Mouse (Mus musculus): ENCODE data around the gene Prdm16. TPM values are rescaled to one million over a fixed set of nuclear protein-coding genes. Genes with fewer than 3 reads are reported as not detected.

Gene Prdm16
- polyA plus RNA-seq, 1 experiment: not detected

DNA sequence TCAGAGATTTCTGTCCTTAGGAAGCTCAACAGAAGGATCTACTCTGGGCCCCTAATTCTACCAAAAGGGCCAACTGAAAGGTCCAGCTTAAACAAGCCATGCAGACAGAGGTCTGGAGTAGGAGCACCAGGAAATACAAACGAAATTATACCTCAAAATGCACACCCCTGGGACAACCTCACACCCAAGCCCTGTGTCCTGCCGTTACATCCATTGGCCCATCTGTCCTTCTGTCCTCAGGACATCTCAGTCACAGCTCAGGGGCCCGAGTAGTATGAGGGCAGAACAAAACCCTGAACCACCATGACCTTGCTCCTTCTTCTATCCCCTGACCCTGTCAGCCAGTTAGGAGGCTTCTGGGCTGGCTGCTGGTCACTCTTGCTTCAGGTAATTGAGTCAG is 2.7 kb downstream of the Prdm16 start:
- Histone ChIP-seq H3K9me3 (no peaks in the 10 kb centered on the region; the same call in 1 of the 2 replicates), H3K4me1 (peaks cover 22% of the 10 kb centered on the region), H3K4me3 (replicated peaks) (no peak overlapping the region), H3K27me3 (replicated peaks) (peaks cover 89% of the 10 kb centered on the region), H3K36me3 (replicated peaks; ENCODE audit: low read length) (no peaks in the 10 kb centered on the region)
- TF ChIP-seq GATA1 (IDR thresholded peaks at IDR 0.05; ENCODE audit: borderline replicate concordance, low read length) (no peak), FLI1 (IDR thresholded peaks at IDR 0.05; ENCODE audit: low read length) (no peak)

DNA sequence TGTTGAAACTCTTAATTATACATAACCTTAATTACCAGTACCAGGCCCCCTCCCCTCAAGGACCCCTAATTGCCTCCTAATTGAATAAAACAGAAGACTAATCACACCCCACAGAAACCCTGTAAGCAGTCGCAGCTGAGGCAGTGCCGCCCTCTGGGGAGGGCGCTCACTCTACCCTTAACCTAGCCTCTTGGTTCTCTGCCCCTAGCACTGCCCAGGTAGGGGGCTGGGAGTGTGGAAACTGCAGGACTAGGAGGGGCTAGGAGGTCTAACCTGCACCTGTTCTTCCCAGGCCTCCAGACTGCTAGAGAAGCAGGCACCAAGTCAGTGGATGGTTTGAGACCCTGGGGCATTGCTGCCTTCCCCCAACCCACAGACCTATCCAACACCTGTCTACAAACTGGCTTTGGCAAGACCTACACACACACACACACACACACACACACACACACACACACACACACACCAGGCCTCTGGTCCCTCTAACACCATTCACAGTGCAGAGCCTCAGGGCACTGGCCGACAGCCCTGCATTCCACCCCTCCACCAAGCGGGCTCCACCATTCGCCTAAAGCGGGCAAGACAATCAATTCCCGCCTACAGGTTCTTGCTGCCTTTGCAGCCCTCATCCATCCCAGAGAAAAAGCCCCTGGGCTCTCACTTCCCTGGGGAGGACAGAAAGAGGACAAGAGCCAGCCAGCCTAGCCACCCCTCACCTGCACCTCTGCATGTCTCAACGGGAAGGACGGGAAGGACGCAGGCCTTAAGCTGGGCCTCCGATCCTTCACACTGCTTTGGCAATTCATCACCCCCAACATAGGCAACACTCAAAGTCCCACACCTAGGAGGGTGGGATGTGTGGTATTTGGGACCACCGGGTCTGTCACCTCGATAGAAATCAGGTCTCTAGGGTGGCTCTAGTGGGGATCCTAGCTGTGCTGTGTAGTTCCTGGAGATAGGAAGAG is 3.6 kb downstream of the Prdm16 start:
- no peaks in the 10 kb centered on the region for H3K36me3 ChIP-seq (replicated peaks; ENCODE audit: low read length)
- peaks cover 22% of the 10 kb centered on the region for H3K4me1 ChIP-seq
- no peak overlapping the region for H3K4me3 ChIP-seq (replicated peaks)
- H3K27me3 ChIP-seq (replicated peaks): peaks cover 88% of the 10 kb centered on the region
- no peaks in the 10 kb centered on the region; the same call in 1 of the 2 replicates for H3K9me3 ChIP-seq
- TF ChIP-seq GATA1 (IDR thresholded peaks at IDR 0.05; ENCODE audit: borderline replicate concordance, low read length) (no peak), FLI1 (IDR thresholded peaks at IDR 0.05; ENCODE audit: low read length) (no peak)

DNA sequence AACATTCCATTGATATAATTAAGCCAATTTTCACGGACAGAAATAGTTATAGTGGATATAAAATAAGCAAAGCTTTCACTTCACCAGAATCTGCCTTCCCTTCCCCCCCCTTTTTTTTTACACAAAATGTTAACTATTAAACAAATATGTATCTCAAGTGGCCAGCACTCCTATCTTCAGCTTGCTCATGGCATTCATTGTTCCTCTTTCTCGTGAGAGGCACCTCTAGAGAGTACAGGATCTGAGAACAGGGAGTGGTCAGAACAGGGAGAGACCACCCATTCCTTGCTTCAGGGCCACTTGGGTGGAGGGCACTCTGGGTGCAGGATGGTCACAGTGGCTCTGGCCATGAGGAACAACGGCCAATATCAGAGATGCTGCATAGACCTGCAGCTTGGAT is 5.9 kb downstream of the Prdm16 start:
- H3K4me3 ChIP-seq (replicated peaks): no peak overlapping the region
- no peaks in the 10 kb centered on the region for H3K36me3 ChIP-seq (replicated peaks; ENCODE audit: low read length)
- H3K27me3 ChIP-seq (replicated peaks): peaks cover 86% of the 10 kb centered on the region
- TF ChIP-seq GATA1 (IDR thresholded peaks at IDR 0.05; ENCODE audit: borderline replicate concordance, low read length): no peak
- TF ChIP-seq FLI1 (IDR thresholded peaks at IDR 0.05; ENCODE audit: low read length): no peak
- peaks cover 10% of the 10 kb centered on the region for H3K4me1 ChIP-seq
- no peaks in the 10 kb centered on the region; the same call in 1 of the 2 replicates for H3K9me3 ChIP-seq

DNA sequence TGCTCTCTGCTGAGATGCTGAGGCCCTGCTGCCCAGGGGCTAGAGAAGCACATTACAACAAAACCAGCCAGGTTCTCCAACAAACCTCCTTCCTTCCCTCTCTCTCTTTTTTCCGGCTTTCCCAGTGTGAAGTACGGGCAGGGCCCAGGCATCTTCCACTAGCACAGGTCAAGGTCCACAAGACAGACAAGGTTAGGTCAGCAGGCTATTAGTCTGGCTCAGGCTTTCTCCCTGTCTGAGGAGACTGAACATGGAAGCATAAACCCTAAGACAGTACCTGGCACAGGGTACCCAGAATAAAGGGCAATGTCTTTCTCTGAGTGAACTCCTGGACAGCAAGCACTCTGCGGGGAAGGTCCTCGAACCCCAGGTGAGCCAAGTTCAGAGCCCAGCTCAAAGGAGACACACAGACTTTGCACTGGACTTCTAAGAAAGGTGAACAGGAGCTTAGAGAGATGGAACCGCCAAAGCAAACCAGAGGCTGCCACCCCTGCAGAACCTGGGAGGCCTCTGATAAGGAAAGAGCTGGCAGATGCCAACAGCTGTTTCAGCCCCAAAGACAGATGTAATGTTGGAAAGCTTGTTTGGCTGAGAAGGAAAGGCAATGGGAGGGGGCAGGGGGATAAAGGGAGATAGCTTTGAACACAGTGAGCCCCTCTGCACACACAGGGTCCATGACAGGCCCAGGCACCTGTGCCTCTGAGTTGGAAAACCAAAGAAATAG is 9.1 kb downstream of the Prdm16 start:
- Histone ChIP-seq H3K36me3 (replicated peaks; ENCODE audit: low read length) (no peaks in the 10 kb centered on the region), H3K4me1 (no peaks in the 10 kb centered on the region), H3K4me3 (replicated peaks) (no peak overlapping the region), H3K27me3 (replicated peaks) (peaks cover 82% of the 10 kb centered on the region), H3K9me3 (no peaks in the 10 kb centered on the region)
- TF ChIP-seq GATA1 (IDR thresholded peaks at IDR 0.05; ENCODE audit: borderline replicate concordance, low read length): no peak
- TF ChIP-seq FLI1 (IDR thresholded peaks at IDR 0.05; ENCODE audit: low read length): no peak

DNA sequence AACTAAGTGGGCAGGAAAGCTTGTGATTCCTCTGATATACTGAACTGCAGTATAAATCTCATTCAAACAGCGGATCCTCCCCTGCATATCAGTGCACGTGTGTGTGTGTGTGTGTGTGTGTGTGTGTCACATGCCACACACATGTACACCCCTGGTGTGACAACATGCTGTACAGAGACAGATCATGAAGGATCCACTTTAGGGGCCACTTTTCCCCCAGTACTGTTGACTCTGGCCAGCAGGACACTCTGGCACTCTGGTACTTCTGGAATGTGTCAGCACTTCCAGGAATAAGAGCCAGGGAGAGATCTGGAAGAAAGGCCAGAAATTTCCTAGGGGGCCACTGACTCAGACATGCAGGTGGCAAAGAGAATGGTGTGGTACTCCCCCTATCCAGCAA is 10.4 kb downstream of the Prdm16 start:
- Histone ChIP-seq H3K4me1 (no peaks in the 10 kb centered on the region), H3K9me3 (no peaks in the 10 kb centered on the region), H3K36me3 (replicated peaks; ENCODE audit: low read length) (no peaks in the 10 kb centered on the region), H3K4me3 (replicated peaks) (no peak overlapping the region), H3K27me3 (replicated peaks) (peaks cover 84% of the 10 kb centered on the region)
- TF ChIP-seq GATA1 (IDR thresholded peaks at IDR 0.05; ENCODE audit: borderline replicate concordance, low read length) (no peak), FLI1 (IDR thresholded peaks at IDR 0.05; ENCODE audit: low read length) (no peak)

DNA sequence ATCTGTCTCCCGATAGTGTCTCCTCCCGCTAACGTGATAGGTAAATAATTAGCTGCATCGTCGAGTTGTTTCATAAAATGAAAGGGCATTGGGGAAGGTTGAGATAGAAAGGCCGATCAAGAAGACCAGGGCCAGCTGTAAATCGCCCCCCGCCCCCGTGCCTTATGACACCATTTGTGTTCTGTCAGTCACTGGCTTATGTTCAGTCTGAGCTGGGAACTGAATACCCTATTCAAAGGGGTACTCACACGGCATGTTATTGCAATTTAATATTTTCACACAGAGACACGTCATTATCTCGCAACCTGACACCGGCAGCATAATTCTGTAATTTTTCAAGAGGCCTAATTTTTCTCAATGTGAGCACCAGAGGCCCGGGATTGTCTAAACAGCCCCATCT is 11.0 kb downstream of the Prdm16 start:
- Histone ChIP-seq H3K9me3 (no peaks in the 10 kb centered on the region), H3K4me1 (no peaks in the 10 kb centered on the region)

DNA sequence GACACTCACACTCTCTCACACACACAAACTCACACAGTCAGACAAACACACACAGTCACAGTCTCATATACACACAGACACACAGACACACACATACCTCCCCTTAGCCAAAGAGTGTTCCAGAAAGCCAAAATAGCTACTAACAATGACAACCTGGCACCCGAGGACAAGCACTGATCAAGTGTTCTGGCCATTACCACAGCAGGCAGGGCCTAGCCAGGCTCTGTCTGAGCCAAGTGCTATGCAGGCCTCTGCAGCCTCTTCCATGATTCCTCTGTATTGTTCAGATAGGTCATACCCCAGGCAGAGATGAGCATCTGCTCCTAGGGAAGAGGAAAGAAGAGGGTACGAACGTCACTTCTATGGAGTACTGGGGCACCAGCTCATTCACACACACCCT is 13.4 kb downstream of the Prdm16 start:
- Histone ChIP-seq H3K9me3 (no peaks in the 10 kb centered on the region), H3K4me1 (no peaks in the 10 kb centered on the region), H3K36me3 (replicated peaks; ENCODE audit: low read length) (no peaks in the 10 kb centered on the region), H3K4me3 (replicated peaks) (no peak overlapping the region), H3K27me3 (replicated peaks) (peaks cover 78% of the 10 kb centered on the region)
- TF ChIP-seq GATA1 (IDR thresholded peaks at IDR 0.05; ENCODE audit: borderline replicate concordance, low read length) (no peak), FLI1 (IDR thresholded peaks at IDR 0.05; ENCODE audit: low read length) (no peak)

More for the DNA sequence above, 11.0 kb downstream of the Prdm16 start:
- peaks cover 83% of the 10 kb centered on the region for H3K27me3 ChIP-seq (replicated peaks)
- H3K36me3 ChIP-seq (replicated peaks; ENCODE audit: low read length): no peaks in the 10 kb centered on the region
- TF ChIP-seq FLI1 (IDR thresholded peaks at IDR 0.05; ENCODE audit: low read length): no peak
- no peak for TF ChIP-seq GATA1 (IDR thresholded peaks at IDR 0.05; ENCODE audit: borderline replicate concordance, low read length)
- H3K4me3 ChIP-seq (replicated peaks): no peak overlapping the region

DNA sequence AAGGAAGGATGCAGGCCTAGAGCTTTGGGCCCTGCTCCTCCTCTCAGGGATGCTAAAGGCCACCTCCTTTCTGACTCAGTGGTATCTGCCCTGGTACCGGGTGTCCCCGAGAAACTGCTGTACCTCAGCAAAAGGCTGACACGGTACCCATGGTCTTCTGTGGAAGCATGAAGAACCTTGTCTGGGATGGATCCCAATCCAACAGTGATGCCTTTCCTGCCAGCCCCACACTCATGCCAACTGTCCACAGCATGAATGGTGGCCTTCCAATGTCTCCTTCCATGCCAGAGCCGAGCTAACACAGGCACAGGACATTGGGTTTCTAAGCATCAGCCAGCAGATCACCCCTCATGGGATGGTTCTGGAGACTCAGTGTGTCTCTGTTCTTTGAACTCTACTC is 14.2 kb downstream of the Prdm16 start:
- Histone ChIP-seq H3K9me3 (no peaks in the 10 kb centered on the region), H3K4me1 (no peaks in the 10 kb centered on the region), H3K27me3 (replicated peaks) (peaks cover 74% of the 10 kb centered on the region), H3K4me3 (replicated peaks) (no peak overlapping the region), H3K36me3 (replicated peaks; ENCODE audit: low read length) (no peaks in the 10 kb centered on the region)
- TF ChIP-seq FLI1 (IDR thresholded peaks at IDR 0.05; ENCODE audit: low read length) (no peak), GATA1 (IDR thresholded peaks at IDR 0.05; ENCODE audit: borderline replicate concordance, low read length) (no peak)

DNA sequence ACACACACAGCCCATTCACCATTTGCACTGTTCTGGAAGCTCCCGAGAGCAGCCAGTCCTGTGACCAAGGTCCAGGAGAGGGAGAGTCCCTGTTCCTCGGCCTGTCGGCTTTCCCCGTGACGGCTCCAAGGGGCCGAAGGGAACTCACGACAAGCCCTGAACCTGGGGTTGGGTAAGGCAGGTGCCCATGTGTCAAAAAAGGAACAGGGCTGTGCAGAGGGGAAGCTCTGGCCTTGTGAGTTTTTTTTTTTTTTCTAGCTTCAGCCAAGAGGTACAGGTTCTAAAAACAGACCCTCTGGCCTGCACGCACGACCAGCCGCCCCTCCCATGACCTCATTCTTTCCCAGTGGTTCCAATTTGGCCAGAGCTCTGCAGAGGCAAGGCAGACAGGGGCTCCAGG is 25.5 kb downstream of the Prdm16 start:
- Histone ChIP-seq H3K9me3 (peaks cover 7% of the 10 kb centered on the region), H3K4me3 (replicated peaks) (no peak overlapping the region), H3K36me3 (replicated peaks; ENCODE audit: low read length) (no peaks in the 10 kb centered on the region), H3K27me3 (replicated peaks) (peaks cover 51% of the 10 kb centered on the region), H3K4me1 (no peaks in the 10 kb centered on the region)
- no peak for TF ChIP-seq GATA1 (IDR thresholded peaks at IDR 0.05; ENCODE audit: borderline replicate concordance, low read length)
- no peak for TF ChIP-seq FLI1 (IDR thresholded peaks at IDR 0.05; ENCODE audit: low read length)

DNA sequence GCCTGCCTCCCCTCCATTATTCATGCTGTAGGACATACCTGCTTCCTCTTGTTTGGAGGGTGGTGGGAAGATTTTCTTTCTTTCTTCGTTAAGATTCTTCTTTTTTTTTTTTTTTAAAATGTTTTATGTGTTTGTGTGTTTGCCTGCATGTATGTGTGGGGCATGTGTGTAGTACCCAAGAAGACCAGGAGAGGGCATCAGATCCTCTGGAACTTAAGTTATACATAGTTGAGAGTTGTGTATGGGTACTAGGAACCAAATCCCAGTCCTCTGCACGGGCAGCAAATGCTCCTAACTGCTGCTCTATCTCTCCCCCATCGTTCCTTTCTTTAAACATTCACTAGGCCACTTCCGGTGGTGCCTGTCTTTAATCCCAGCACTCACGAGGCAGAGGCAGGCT is 28.9 kb downstream of the Prdm16 start:
- Histone ChIP-seq H3K4me1 (no peaks in the 10 kb centered on the region), H3K9me3 (peaks cover 7% of the 10 kb centered on the region), H3K4me3 (replicated peaks) (no peak overlapping the region), H3K36me3 (replicated peaks; ENCODE audit: low read length) (no peaks in the 10 kb centered on the region), H3K27me3 (replicated peaks) (peaks cover 38% of the 10 kb centered on the region)
- no peak for TF ChIP-seq GATA1 (IDR thresholded peaks at IDR 0.05; ENCODE audit: borderline replicate concordance, low read length)
- no peak for TF ChIP-seq FLI1 (IDR thresholded peaks at IDR 0.05; ENCODE audit: low read length)

Measured in megakaryocyte, embryonic 14.5 days (primary cell).